Mouse (Mus musculus) gastrocnemius, adult 2 months (tissue): ENCODE measurements around the gene Cbarp. TPM values are rescaled to one million over a fixed set of nuclear protein-coding genes. Genes with fewer than 3 reads are reported as not detected.

Source experiments
- DNase-seq: peaks from one replicate; pipeline ENCODE4 v3.0.0; 2022
- H3K27ac ChIP-seq: fragments of 200-600 bp; 2 replicates; pipeline ENCODE4 v1.8.1; 2022; ENCODE audit warnings: mild to moderate bottlenecking
- H3K4me3 ChIP-seq: fragments of 200-600 bp; 2 replicates; pipeline ENCODE4 v1.8.1; 2022; ENCODE audit warnings: mild to moderate bottlenecking, moderate library complexity
- CTCF ChIP-seq: fragments of 200-600 bp; IDR thresholded peaks from 2 replicates; pipeline ENCODE4 v1.8.1; 2022; ENCODE audit warnings: antibody characterized with exemption, mild to moderate bottlenecking, moderate library complexity
- intact Hi-C: fragments of 180-260 bp; cut with DNase I; formaldehyde crosslinking; loops from one replicate; pipeline ENCODE4 v1.15.1; 2025
- total RNA-seq, 2 experiments: library from RNA; stranded (reverse); gene quantifications; 2 replicates each; pipeline ENCODE4 v1.2.3; 2021

The Cbarp gene
- total RNA-seq, 2 experiments from 2014 or later = 1.8 to 2.3 TPM

DNA sequence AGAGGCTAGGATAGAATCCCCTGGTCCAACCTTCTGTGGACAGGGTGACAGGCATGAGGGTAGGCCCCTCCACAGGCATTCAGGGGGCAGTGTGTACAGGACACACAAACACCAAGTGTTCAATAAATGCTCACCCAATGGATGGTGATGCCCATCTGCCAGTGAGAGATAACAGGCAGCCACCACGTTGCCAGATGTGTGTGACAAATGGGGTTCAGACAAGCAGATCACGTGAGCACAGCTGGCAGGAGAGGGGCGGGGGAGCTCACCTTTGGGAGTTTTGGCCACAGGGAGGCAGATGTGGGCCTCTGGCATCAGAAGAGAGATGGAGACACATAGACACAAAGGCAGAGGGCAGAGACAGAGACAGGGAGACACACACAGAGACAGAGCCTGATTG lies 59.6 kb downstream of the Cbarp start:
- no peak for TF ChIP-seq CTCF
- intact Hi-C loops = no loop called here
- Histone ChIP-seq H3K4me3 (no peak overlapping the region), H3K27ac (no peak overlapping the region)
- no peak for DNase-seq

Other genes with a start within 250 kb of the Cbarp start
- 10 to 100 TPM; 12.9 to 77.1 TPM for gene Cfd, start 250.0 kb downstream of the Cbarp start, total RNA-seq
- gene Med16, start 231.9 kb downstream of the Cbarp start, total RNA-seq = 10 to 100 TPM; 32.6 to 37.2 TPM
- gene Gm26602, start 230.0 kb downstream of the Cbarp start, total RNA-seq = not detected
- gene Kiss1r, start 223.9 kb downstream of the Cbarp start, total RNA-seq = under 1 TPM; 0.17 to 0.23 TPM
- 100 to 1,000 TPM; 107 to 121 TPM for gene R3hdm4, start 219.6 kb downstream of the Cbarp start, total RNA-seq
- 1 to 10 TPM; 1.8 to 2.1 TPM for gene Arid3a, start 213.8 kb downstream of the Cbarp start, total RNA-seq
- 10 to 100 TPM; 19.7 to 22.0 TPM for gene Wdr18, start 180.7 kb downstream of the Cbarp start, total RNA-seq
- under 1 TPM; 0.25 to 0.28 TPM for gene Grin3b, start 170.1 kb downstream of the Cbarp start, total RNA-seq
- 10 to 100 TPM; 70.9 to 75.1 TPM for gene Tmem259, start 156.5 kb downstream of the Cbarp start, total RNA-seq
- 1 to 10 TPM; 3.9 to 9.7 TPM for gene Cnn2, start 152.3 kb downstream of the Cbarp start, total RNA-seq
- 1 to 10 TPM; 6.7 to 7.2 TPM for gene Abca7, start 144.3 kb downstream of the Cbarp start, total RNA-seq
- gene Arhgap45, start 124.2 kb downstream of the Cbarp start, total RNA-seq = 1 to 10 TPM in 1 of 2 experiments, under 1 TPM in 1; 0.97 to 1.4 TPM
- 10 to 100 TPM; 42.0 to 50.9 TPM for gene Polr2e, start 101.0 kb downstream of the Cbarp start, total RNA-seq
- gene Gpx4, start 93.7 kb downstream of the Cbarp start, total RNA-seq = 100 to 1,000 TPM; 552 to 603 TPM
- gene Sbno2, start 35.3 kb downstream of the Cbarp start, total RNA-seq = 1 to 10 TPM; 6.2 to 7.1 TPM
- 100 to 1,000 TPM; 144 to 153 TPM for gene Stk11, start 25.0 kb downstream of the Cbarp start, total RNA-seq
- gene Atp5d, start 2.2 kb downstream of the Cbarp start, total RNA-seq = 100 to 1,000 TPM; 535 to 725 TPM
- 10 to 100 TPM; 34.3 to 39.8 TPM for gene Midn, start 7.4 kb upstream of the Cbarp start, total RNA-seq
- 10 to 100 TPM; 22.1 to 30.7 TPM for gene Cirbp, start 25.1 kb upstream of the Cbarp start, total RNA-seq
- gene 1600002K03Rik, start 32.1 kb upstream of the Cbarp start, total RNA-seq = 1 to 10 TPM; 6.6 to 7.1 TPM
- under 1 TPM; 0.23 to 0.73 TPM for gene Efna2, start 38.6 kb upstream of the Cbarp start, total RNA-seq
- gene Mum1, start 85.6 kb upstream of the Cbarp start, total RNA-seq = 10 to 100 TPM; 12.2 to 19.2 TPM
- 100 to 1,000 TPM; 496 to 663 TPM for gene Ndufs7, start 108.3 kb upstream of the Cbarp start, total RNA-seq
- gene Gamt, start 120.2 kb upstream of the Cbarp start, total RNA-seq = 10 to 100 TPM; 14.0 to 28.5 TPM
- 10 to 100 TPM; 34.2 to 38.4 TPM for gene Dazap1, start 120.7 kb upstream of the Cbarp start, total RNA-seq
- gene Rps15, start 151.6 kb upstream of the Cbarp start, total RNA-seq = 100 to 1,000 TPM; 634 to 773 TPM
- gene Apc2, start 155.1 kb upstream of the Cbarp start, total RNA-seq = under 1 TPM; 0.20 to 0.77 TPM
- 1 to 10 TPM; 5.7 to 8.1 TPM for gene 2310011J03Rik, start 179.7 kb upstream of the Cbarp start, total RNA-seq
- gene Pcsk4, start 188.7 kb upstream of the Cbarp start, total RNA-seq = 1 to 10 TPM in 1 of 2 experiments, under 1 TPM in 1; 0.84 to 1.0 TPM
- 1 to 10 TPM; 1.5 to 2.5 TPM for gene Reep6, start 189.1 kb upstream of the Cbarp start, total RNA-seq
- 10 to 100 TPM; 26.2 to 43.3 TPM for gene Adamtsl5, start 207.6 kb upstream of the Cbarp start, total RNA-seq
- gene Plk5, start 215.6 kb upstream of the Cbarp start, total RNA-seq = under 1 TPM; 0.10 to 0.45 TPM
- 1 to 10 TPM; 4.7 to 5.1 TPM for gene Mex3d, start 246.8 kb upstream of the Cbarp start, total RNA-seq